Mouse (Mus musculus): ENCODE data around the gene Ncbp2.

Ncbp2 gene

DNA sequence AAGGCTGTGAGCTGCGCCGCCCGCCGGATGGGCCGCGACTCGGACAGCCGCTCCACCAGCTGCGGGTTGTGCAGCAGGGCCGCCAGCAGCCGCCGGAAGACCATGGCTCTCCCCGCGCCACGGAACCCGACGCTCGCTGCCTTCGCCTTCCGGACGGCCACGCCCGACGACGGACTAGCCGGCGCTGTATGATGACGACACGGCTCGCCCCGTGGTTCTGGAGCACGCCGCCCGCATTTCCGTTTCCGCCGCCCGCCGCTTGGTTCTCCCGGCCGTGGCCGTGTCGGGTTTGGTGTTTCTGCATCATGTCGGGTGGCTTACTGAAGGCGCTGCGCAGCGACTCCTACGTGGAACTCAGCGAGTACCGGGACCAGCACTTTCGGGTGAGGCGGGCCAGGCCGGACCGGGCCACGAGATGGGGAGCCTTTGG lies at the start of gene Ncbp2, which contains the start of gene 0610012G03Rik:
Gene Ncbp2, plus strand, starts transcription at position 169 of the 430 bp plus-strand sequence.
Gene 0610012G03Rik, minus strand, starts transcription at position 150 of the 430 bp plus-strand sequence.
- DNase-seq = peak; percentile 99

GRCm38 (mm10) chr16:31898546-31899326 lies 49.6 kb upstream of the Ncbp2 start:
- DNase-seq = no peak

DNA sequence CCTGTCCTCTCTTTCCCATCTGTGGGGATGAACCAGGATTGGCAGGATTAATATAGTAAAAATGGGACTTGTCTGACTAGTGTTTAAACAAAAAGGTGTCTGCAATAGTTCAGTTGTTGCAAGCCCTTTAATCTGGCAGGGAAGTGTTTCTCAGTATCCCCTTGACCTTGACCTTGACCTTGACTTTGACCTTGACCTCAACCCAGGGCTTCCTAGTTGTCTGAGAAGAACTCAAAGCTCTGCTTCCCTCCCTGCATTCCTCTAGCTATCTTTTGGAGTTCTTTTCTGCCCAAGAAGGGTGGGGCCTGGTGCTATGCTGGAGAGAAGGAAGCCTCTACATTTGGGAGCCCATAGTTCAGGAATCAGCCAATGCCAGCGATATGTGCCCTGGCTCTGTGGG lies 46.4 kb upstream of the Ncbp2 start:
- no peak for DNase-seq

- DNase-seq = no peak
These were observed 45.1 kb upstream of the Ncbp2 start for GRCm38 (mm10) chr16:31903239-31903638.

- no peak for DNase-seq
These were observed 43.0 kb upstream of the Ncbp2 start for GRCm38 (mm10) chr16:31905331-31905730.

DNA sequence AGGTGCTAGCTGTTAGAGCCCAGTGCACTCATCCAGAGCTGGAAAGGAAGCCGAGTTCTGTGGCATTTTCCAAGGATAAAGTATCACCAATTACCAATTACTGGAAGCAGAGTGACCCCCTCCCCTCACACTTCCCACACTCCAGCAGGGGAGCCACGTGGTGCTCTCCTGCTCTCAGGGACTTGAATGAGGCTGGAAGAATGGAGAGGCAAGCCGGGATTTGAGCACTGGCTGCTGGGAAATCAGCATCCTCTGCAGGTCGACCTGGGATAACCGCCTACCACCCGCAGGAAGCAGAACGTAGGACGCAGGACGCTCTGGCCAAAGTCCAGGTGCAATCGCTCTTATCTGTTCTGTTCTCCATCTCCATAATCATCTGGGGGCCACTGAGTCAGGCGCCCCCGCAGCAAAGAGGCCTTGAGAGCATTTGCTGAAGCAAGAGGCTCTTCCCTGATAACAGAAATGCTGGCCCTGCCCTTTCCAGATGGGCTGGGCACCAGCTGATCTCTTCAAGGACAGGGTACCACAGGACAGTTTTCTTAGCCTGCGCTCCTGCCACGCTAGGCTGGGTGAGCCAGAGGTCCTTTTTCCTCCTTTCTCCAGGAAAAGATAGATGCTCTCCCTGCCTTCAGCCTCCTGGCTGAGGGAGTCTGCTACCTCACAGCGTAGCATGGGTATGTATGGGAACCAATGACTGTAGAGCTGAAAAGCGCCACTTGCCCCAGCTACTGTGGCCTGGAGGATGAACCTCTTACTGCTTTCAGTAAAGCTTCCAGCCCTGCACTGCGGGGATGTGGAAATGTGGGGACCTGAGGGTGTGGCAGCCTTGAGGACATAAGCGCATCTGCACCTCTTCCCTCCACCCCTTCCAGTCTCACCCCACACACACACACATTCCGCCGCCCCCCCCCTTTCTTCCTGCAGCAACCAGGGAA lies 42.2 kb upstream of the Ncbp2 start:
- DNase-seq = peak; percentile 28

GRCm38 (mm10) chr16:31906896-31907295 lies 41.4 kb upstream of the Ncbp2 start:
- DNase-seq = peak; percentile 68

- DNase-seq = no peak
These were observed 39.4 kb upstream of the Ncbp2 start for GRCm38 (mm10) chr16:31908959-31909358.

DNA sequence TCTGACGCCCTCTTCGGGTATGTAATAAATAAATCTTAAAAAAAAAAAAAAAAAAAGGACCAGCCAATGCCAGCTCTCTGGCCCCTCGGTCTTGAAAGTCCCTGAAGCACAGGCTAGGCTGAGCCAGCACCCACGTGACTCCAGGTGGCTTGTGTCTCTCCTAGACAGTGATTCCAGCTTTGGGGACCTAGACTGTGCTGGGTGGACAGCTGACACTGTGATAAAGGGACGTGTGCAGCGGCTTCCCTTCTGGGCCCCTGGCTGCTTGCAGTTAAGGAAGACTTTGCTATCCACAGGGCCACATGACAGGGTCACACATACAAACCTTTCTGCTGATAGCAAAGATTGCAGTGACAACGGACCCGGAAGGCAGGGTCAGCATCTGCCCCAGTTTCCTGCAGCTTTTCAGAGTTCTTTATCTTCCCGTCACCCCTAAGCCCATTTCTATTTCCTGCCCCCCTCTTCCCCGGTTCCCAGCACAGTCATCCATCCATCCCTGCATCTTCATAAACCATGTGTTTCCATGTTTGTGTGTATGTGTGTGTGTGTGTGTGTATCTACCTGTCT lies 37.9 kb upstream of the Ncbp2 start:
- DNase-seq = peak; percentile 29

DNA sequence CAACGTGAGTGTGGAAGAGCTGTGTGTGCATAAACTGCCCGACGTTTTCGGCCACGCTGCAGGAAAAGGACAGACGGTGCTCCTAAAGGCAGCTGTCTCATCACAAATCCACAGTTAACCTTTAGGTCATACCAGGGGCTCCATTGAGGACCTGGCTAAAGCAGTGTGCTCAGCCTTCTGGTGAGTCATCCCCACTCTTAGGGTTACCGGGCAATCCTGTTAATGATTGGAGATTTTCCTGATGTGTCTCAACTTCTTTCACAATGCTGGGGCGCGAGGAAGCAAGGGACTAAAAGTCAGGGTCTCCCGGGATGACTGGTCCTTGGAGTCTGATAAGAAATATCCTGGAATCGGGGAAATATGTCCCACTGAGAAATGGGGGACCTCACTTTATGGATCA lies 30.5 kb upstream of the Ncbp2 start:
- no peak for DNase-seq

DNA sequence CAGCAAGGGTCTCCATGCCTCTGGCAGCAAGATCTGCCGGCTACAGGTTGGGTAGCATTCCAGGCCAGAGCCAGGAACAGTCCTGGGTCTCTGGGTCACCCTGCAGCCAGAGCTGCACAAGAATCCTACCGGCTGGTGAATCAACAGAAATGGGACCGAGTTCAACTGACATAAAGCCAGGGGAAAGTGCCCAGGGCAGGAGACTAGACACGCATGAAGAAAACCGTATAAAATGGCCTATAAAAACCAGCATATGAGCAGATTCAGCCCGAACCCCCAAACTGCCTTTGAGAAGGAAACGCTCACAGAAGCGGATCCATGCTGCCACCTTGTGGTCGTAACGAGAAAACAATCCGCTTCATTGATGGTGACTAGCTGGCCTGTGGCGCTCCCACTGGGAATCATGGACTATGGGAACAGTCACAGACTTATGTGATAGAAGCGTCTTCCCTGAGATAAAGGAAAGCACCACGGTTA lies 30.0 kb upstream of the Ncbp2 start:
- peak; percentile 89 for DNase-seq

DNA sequence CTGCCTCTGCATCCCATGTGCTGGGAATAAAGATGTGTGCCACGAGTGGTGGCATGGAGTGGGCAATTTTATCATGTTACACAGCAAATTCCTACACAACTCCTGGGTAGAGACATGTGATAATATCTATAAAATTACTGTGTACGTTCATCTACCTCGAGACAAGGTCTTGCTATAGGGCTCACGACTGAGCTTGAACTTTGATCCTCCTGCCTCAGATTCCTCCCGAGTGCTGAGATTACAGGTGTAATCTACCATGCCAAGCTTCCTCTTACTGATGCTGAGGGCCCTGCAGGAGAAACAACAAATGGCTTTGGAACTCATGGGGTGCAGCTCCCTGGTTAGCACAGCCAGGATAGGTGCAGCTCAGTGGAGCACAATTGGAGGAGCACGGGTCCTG lies 23.9 kb upstream of the Ncbp2 start:
- no peak for DNase-seq

GRCm38 (mm10) chr16:31926091-31926490 lies 22.2 kb upstream of the Ncbp2 start:
- no peak for DNase-seq

DNA sequence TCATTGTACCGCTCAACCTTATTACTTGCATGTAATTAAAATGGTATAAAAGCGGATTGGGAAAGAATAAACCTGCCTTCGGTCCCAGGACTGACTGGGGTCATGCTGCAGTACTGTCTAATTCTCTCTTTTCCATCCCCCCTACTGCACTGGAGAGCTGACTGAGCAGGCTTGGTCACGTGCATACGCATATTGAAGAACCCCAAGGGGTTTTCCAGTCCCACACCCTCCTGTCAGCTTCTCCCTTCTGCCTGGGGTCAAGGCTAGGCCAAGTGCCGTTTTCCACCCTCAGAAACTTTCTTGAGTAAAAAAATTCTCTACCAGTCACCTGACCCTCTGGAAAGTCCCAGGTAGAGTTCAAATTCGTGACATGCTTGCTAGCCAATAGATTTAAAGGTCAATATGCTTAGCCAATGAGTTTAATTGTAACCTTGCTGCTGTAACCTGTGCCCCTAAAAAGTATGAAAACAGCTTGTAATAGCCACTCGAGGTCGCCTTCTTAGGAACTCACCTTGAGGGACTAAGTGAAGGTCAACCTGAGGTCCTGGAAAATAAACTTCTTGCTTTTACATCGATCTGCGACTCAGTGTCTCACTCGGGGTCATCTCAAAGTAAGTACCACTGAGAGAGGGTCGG lies 21.6 kb upstream of the Ncbp2 start:
- DNase-seq = no peak

- DNase-seq = no peak
These were observed 20.9 kb upstream of the Ncbp2 start for GRCm38 (mm10) chr16:31927412-31927811.

GRCm38 (mm10) chr16:31931330-31931729 lies 17.0 kb upstream of the Ncbp2 start:
- peak; percentile 17 for DNase-seq

- no peak for DNase-seq
These were observed 16.1 kb upstream of the Ncbp2 start for GRCm38 (mm10) chr16:31932255-31932654.

DNA sequence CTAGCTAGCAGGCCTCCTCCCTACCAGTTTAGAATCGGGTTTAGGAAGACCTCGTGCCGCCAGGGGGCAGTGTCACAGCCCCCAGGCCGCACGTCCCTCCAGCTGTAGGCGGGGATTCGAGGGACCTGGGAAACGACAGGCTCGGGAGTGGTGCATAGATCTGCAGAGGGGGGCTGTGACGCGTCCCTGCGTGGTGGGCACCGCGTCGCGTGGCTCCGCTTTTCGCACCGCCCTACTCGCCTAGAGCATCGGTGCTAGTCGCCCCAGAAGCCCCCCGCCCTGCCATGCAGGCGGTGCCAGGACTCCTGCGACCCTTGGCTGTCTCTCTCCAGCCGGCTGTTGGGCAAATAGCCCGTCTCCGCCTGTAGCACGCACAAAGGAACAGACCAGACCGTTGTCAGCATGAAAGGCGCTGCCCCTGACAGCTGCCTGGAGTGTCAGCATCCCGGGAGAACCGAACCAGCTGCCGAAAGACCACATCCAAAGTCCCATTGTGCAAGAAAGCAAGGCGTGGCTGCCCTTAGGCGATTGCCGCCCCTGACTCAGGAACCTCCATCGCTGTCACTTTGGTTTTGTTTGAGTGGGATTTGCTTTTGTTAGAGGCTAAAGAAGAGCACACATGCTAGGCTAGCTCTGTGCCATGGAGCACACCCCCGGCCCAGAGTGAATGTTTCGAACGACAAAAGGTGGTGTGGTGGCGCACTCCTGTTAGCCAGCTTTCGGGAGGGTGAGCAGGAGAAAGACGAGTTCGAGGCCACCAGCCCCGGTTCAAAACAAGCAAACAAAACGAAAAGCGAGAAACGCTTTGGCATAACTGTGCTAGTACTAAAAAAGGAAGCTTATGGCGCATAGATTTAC lies 15.2 kb upstream of the Ncbp2 start:
- peak; percentile 92 for DNase-seq

GRCm38 (mm10) chr16:31933751-31934549 lies 14.4 kb upstream of the Ncbp2 start, which contains the start of gene Pigz:
Pigz (plus strand) TSS chr16:31933851.
- peak; percentile 65 for DNase-seq

GRCm38 (mm10) chr16:31934550-31935010 lies 13.7 kb upstream of the Ncbp2 start:
- DNase-seq = no peak
